Mouse (Mus musculus) MEL (cell line): ENCODE measurements around the gene Cox4i2.

Experiments used
- CTCF ChIP-seq, 3 experiments: IDR thresholded peaks in 2 of 3; conservative IDR thresholded peaks in 1 of 3; 2 replicates each; pipeline ENCODE4 v1.5.1; 2011 to 2012; ENCODE audit warnings: low read length in 3 of 3, low read depth in 2 of 3, mild to moderate bottlenecking in 2 of 3, improper control_type of control experiment in 1 of 3, inconsistent platforms in 1 of 3, mixed read lengths in 1 of 3, moderate library complexity in 1 of 3; ENCODE audit not compliant: control insufficient read depth in 1 of 3, insufficient read depth in 1 of 3, poor library complexity in 1 of 3, severe bottlenecking in 1 of 3
- NRF1 ChIP-seq: IDR thresholded peaks from 2 replicates; pipeline ENCODE4 v1.6.1; 2014; ENCODE audit warnings: low read depth, mild to moderate bottlenecking, inconsistent platforms, low read length, improper control_type of control experiment, moderate library complexity; ENCODE audit not compliant: poor library complexity, insufficient read depth, severe bottlenecking
- ZKSCAN1 ChIP-seq: IDR thresholded peaks from 2 replicates; pipeline ENCODE4 v1.6.1; 2012; ENCODE audit warnings: low read depth, mild to moderate bottlenecking, inconsistent platforms, low read length, improper control_type of control experiment, moderate library complexity

GRCm38 (mm10) chr2:152776435-152776834 is 22.5 kb downstream of the Cox4i2 start:
- TF ChIP-seq ZKSCAN1 (no peak), CTCF (IDR thresholded peaks at IDR 0.05 in 2 of 3, conservative IDR thresholded peaks at IDR 0.05 in 1 of 3; ENCODE audit: control insufficient read depth in 1 of 3, insufficient read depth in 1 of 3, low read depth in 2 of 3, low read length in 3 of 3, poor library complexity in 1 of 3, severe bottlenecking in 1 of 3) (no peak), NRF1 (no peak)
